Mouse (Mus musculus) hematopoietic stem cell, adult 5-6 weeks (primary cell): ENCODE measurements around the gene Vcl. TPM values are rescaled to one million over a fixed set of nuclear protein-coding genes. Genes with fewer than 3 reads are reported as not detected.

Experiments
- ATAC-seq, 2 experiments: fragments of 125-278 bp in 1 of 2; replicated peaks in 1 of 2; 2 replicates each; pipeline ENCODE4 v1.8.0; 2016 to 2017; ENCODE audit warnings: inconsistent platforms in 2 of 2, mild to moderate bottlenecking in 2 of 2, moderate number of reproducible peaks in 2 of 2, low read depth in 1 of 2, moderate TSS enrichment in 1 of 2; ENCODE audit not compliant: low FRiP score in 2 of 2, poor library complexity in 2 of 2, severe bottlenecking in 2 of 2, insufficient read depth in 1 of 2, low TSS enrichment in 1 of 2
- total RNA-seq: library from RNA; stranded (forward); fragments of 172-1452, 232-1000 nt; gene quantifications from 2 replicates; pipeline ENCODE4 v1.2.3, GENCODE M21; 2017

Vcl gene
- total RNA-seq, result 34.2 and 38.8 TPM in 2 replicates

GRCm38 (mm10) chr14:20928848-20929745, at the start of gene Vcl:
Gene Vcl (plus strand): TSS chr14:20929398.
- peak; percentile 85 to 88 for ATAC-seq

DNA sequence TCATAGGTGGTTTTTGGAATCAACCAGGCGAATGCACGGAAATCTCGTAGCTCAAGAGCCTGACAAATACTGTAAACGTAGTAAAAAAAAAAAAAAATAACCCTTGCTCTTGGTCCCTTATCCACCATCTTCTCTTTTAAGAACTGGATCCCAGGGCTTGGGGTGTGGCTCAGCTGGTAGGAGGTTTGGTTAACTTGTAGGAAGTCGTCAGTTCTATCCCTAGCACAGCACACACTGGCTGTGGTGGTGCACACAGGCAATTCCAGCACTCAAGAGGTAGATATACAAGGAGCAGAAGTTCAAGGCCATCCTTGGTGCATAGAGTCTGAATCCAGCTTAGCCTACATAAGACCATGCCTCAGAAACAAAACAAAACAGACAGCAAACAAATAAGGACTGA, 44.5 kb upstream of the Vcl start:
- ATAC-seq, result no peak; a peak in 1 of 4 replicates

- ATAC-seq, result peak; percentile 92 to 93
These were observed 43.9 kb upstream of the Vcl start for GRCm38 (mm10) chr14:20885091-20885888.

DNA sequence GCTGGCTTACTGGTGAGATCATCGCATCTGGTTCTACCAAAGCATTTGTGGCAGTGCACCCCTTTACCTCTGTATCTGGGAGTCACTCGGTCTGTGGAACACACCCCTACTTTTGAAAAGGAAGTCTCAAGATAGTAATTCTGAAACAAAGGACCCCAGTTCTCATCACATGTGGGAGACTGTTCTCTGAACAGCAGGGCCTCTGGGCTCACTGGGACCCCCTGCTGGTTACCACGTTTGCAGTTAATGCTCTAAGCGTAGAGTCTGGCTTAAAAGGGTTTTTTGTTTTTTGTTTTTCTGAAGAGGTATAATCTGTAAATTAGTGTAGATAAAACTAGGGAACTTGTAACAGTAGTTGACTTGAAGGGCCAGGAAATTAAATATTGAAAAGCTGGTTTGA, 42.9 kb upstream of the Vcl start:
- no peak for ATAC-seq

GRCm38 (mm10) chr14:20887541-20888085, 41.6 kb upstream of the Vcl start:
- no peak for ATAC-seq

DNA sequence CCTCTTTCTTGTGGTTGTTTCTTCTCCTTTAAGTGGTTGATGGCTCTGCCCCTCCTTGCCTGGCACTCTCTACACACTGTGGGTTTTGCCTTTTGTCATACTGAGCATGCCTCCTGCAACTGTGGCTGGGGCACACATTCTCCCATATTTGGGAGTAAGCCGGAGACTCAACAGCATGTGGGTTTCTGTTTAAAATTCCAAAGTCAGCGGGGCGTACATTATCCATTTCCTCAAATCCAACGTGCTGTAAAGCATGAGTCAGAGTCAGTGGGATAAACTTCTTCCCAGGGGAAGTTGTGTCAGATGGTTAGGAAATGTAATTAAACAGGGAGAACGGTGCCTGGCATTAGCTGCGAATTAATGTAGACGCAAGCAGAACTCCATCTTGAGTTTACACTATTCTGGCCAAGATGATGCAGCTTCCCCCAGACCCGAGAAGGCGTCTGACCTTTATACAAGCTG, 37.2 kb upstream of the Vcl start:
- peak in 1 of 2 experiments; percentile 51; a peak in 1 of 4 replicates for ATAC-seq

- ATAC-seq, result no peak
These were observed 35.4 kb upstream of the Vcl start for GRCm38 (mm10) chr14:20893815-20894214.

DNA sequence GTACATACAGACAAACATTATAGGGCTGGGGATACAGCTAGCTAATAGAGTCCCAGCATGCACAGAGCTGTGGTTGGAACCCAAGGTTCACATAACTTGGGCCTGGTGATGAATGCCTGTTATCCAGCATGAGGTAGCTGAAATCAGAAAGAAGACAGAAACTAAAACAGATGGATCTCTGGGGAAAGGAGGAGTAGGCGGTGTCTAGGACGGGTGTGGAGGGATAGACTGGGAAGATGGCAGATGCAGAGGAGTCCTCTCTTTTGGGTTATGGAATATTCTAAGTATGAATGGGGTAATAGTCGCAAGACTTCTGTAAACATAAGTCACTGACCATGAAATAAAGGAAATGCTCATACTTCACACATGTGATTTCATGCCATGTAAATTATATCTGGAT, 27.9 kb upstream of the Vcl start:
- no peak for ATAC-seq

DNA sequence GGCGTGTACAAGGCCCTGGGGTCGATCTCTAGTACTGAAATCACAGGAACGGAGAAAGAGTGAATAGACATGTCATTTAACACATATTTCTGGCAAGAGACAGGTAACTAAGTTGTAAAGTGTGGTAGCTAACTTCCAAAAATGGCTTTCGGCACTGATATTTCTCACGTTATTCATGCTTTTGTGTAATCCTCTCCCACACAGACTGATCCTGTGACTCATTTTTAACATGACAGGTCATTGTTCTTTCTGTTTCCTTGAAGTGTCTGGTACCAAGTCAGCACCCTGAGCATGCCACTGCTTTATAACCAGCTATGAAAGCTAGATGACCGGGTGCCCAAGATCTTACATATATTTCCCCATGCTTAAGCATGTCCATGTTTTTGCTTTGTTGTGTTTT, 26.1 kb upstream of the Vcl start:
- ATAC-seq, result no peak

DNA sequence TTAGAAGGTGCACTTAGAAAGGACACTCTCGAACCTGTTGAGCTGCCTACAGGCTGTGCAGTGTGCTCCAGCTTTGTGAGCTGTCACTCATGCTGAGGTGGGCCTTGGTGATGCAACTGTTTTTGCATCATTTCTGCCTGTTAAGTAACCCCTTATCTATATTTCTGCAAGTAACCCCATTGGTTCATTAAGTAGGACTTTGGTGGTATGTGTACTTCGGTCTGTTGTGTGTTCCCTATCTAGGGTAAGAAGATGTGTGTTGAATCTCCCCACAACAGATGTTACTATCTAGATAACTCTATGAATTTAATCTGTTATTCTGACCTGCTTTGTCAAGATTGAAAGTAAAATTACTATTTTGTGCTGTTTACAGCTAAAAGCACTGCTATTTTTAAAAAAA, 17.4 kb upstream of the Vcl start:
- ATAC-seq, result peak in 1 of 2 experiments; percentile 29; a peak in 1 of 4 replicates

GRCm38 (mm10) chr14:20914415-20914814, 14.8 kb upstream of the Vcl start:
- ATAC-seq, result no peak

DNA sequence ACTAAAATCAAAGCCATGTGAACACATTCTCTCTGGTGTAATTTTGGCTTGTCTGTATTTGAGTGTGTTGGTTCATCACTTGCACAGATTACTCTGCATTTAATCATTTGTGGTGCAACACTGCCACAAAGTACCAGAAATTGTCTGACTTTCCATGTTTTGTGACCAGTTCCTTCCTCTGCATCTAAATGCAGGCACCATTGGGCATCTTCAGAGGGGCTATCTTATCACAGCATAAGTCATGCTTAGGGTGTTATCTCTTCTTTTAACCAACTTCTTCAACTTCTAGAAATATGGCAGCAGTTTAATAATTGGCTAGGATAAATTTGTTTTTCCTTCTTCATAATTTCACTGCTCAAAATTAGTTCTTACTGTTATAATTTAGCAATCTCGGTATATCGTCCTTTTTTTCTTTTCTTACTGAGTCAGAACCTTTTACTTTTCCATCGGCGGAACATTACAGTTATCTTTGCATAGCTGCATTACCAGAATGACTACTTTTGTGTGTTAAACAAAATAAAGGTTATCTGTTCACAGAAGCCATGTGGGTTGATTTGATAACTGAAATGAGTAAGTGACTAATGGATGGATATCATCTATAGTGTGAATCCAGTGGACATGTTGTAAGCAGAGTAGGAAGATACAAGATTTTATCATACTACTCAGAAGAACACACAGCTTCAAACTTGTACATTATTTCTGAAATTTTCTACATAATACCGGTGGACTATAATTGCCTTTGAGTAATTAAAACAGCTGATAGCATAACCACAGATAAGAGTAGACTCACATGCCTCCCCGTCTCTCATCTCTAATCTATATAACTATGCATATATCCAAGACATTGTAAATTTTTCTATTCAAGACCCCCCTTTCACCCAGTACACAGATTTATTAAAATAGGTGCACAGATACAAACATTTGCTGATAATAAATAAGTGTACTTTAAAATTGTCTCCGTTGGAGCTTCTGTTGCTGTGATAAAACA, 12.3 kb upstream of the Vcl start:
- ATAC-seq, result no peak

- ATAC-seq, result no peak
These were observed 5.0 kb upstream of the Vcl start for GRCm38 (mm10) chr14:20924071-20924789.

DNA sequence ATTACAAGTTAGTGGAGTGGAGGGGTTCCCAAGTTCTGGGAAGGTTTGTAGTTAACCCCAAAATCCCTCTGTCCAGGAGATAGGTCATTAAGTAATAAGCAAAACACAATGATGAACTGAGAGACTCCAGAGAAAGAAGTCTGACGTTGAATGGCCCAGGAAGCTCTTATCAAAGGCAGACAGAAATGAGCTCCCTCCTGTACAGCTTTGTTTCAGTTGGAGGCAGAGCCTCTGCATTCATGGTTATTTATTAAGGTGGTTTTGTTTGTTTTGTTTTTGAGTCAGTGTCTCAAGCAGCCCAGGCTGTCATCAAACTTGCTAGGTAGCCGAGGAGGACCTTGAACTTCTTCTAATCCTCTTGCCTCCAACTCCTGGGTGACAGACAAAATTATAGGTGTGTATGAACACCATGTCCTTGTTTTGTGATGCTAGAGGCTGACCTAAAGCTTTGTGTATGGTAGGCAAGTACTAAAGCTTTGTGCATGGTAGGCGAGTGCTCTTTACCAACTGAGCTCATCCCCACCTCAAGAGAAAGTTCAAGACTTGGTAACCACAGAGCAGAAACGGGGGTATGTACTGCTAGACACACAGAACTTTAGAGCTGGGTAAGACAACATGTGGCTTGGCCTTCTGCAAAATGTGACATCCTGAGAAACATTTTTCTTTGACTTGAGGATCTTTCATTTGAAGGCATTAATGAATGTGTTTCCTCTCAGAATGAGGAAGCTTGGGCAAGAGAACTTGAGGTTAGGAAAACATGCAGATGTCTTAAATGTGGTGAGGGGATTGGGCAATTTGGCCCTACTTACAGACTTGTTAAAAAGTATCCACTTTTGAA, 1.5 kb upstream of the Vcl start:
- ATAC-seq, result peak; percentile 18 to 36

DNA sequence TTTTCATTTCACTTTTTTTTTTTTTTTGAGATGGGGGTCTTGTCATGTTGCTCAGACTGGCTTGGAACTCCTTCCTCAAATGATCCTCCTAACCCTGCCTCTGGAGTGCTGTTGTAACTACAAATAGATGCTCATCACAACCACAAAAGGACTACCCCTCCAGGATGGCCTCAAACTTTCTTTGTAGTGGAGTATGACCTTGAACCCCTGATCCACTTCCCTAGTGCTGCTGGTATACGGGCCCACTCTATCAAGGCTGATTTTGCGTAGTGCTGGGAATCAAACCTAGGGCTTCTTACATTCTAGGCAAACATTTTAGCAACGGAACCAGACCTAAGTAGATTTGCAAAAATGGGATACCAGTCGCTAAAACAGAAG, 901 bp upstream of the Vcl start:
- peak in 1 of 2 experiments; percentile 7; a peak in 2 of 4 replicates for ATAC-seq
